Mouse (Mus musculus) CH12.LX (cell line): ENCODE data around the gene Slc10a7.

Experiments
- CTCF ChIP-seq, 2 experiments: IDR thresholded peaks in 1 of 2; conservative IDR thresholded peaks in 1 of 2; 2 replicates each; pipeline ENCODE4 v1.5.1; 2011 to 2012; ENCODE audit warnings: low read depth in 2 of 2, low read length in 2 of 2, improper control_type of control experiment in 1 of 2, inconsistent platforms in 1 of 2, mild to moderate bottlenecking in 1 of 2, moderate library complexity in 1 of 2
- E2F4 ChIP-seq: IDR thresholded peaks from 2 replicates; pipeline ENCODE4 v1.6.1; 2011; ENCODE audit warnings: low read depth, low read length, improper control_type of control experiment; ENCODE audit not compliant: insufficient replicate concordance
- EP300 ChIP-seq: IDR thresholded peaks from 2 replicates; pipeline ENCODE4 v1.6.1; 2011; ENCODE audit warnings: low read length, improper control_type of control experiment
- ETS1 ChIP-seq: conservative IDR thresholded peaks from 2 replicates; pipeline ENCODE4 v1.6.1; 2012; ENCODE audit warnings: low read depth, mild to moderate bottlenecking, inconsistent platforms, low read length, improper control_type of control experiment, moderate library complexity
- MAFK ChIP-seq: IDR thresholded peaks from 2 replicates; pipeline ENCODE4 v1.6.1; 2011; ENCODE audit warnings: low read length, improper control_type of control experiment; ENCODE audit not compliant: insufficient replicate concordance
- MAX ChIP-seq: IDR thresholded peaks from 2 replicates; pipeline ENCODE4 v1.6.1; 2011; ENCODE audit warnings: low read length, improper control_type of control experiment
- NELFE ChIP-seq: IDR thresholded peaks from 2 replicates; pipeline ENCODE4 v1.6.1; 2011; ENCODE audit warnings: low read depth, low read length, improper control_type of control experiment
- PAX5 ChIP-seq: IDR thresholded peaks from 2 replicates; pipeline ENCODE4 v1.6.1; 2012; ENCODE audit warnings: low read length, inconsistent platforms, mixed read lengths
- POLR2A ChIP-seq: IDR thresholded peaks from 2 replicates; pipeline ENCODE4 v1.6.1; 2011; ENCODE audit warnings: low read depth, mild to moderate bottlenecking, improper control_type of control experiment, low read length
- ZC3H11A ChIP-seq: IDR thresholded peaks from 2 replicates; pipeline ENCODE4 v1.6.1; 2012; ENCODE audit warnings: low read depth, mild to moderate bottlenecking, inconsistent platforms, low read length, improper control_type of control experiment
- ZNF384 ChIP-seq: IDR thresholded peaks from 2 replicates; pipeline ENCODE4 v1.6.1; 2012; ENCODE audit warnings: low read depth, low read length, improper control_type of control experiment, inconsistent platforms

- no peak for TF ChIP-seq NELFE
- TF ChIP-seq CTCF (conservative IDR thresholded peaks at IDR 0.05 in 1 of 2, IDR thresholded peaks at IDR 0.05 in 1 of 2; ENCODE audit: low read depth in 2 of 2, low read length in 2 of 2): no peak
- TF ChIP-seq ZNF384: no peak
- no peak for TF ChIP-seq MAX
- no peak for TF ChIP-seq POLR2A
- no peak for TF ChIP-seq ETS1
- no peak for TF ChIP-seq EP300
- TF ChIP-seq PAX5: no peak
- no peak for TF ChIP-seq E2F4
- TF ChIP-seq ZC3H11A: no peak
- no peak for TF ChIP-seq MAFK
These were observed 95.3 kb downstream of the Slc10a7 start for GRCm38 (mm10) chr8:78604426-78604825.
